Mouse (Mus musculus) embryonic fibroblast, embryonic 13.5 days (primary cell): ENCODE results near the gene Ptpra.

Experiments
- CTCF ChIP-seq: IDR thresholded peaks from 2 replicates; pipeline ENCODE4 v1.5.1; 2011; ENCODE audit warnings: mild to moderate bottlenecking, control low read depth, low read length, moderate library complexity, borderline replicate concordance; ENCODE audit not compliant: insufficient read depth
- POLR2A ChIP-seq: IDR thresholded peaks from 2 replicates; pipeline ENCODE4 v1.6.1; 2011; ENCODE audit warnings: low read depth, mild to moderate bottlenecking, control low read depth, low read length, moderate library complexity

GRCm38 (mm10) chr2:130472908-130473510 is 22.9 kb downstream of the Ptpra start:
- TF ChIP-seq POLR2A: no peak
- TF ChIP-seq CTCF: no peak
